Mouse (Mus musculus): ENCODE measurements around the gene Sh3bp5.

DNA sequence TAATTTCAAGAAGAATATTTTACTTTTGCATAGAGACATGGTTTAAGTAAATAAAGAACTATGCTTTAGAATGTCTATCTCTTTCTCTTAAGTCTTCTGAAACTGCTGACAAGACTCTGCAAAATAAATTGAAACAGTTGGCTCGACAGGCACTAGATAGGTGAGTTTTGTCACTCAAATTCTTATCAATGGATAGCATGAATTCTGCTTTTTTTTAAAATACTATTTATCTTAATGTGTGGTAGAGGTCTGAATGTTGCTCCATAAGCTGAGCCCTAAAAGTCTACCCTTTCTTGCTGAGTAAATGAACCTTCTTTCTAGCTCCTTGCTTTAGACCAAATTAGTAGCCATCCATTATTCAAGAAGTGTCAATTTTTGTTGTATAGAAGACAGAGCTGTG is 90.5 kb downstream of the Sh3bp5 start:
- TF ChIP-seq MAX (IDR thresholded peaks at IDR 0.05) (no peak), CTCF (IDR thresholded peaks at IDR 0.05; ENCODE audit: control insufficient read depth, insufficient read depth, insufficient read length) (no peak), USF1 (IDR thresholded peaks at IDR 0.05; ENCODE audit: low read depth) (no peak), MYOG (IDR thresholded peaks at IDR 0.05; ENCODE audit: control insufficient read depth, extremely low read depth, insufficient read length) (no peak), CEBPB (IDR thresholded peaks at IDR 0.05; ENCODE audit: low read depth) (no peak), FOSL1 (IDR thresholded peaks at IDR 0.05; ENCODE audit: insufficient read depth, low read length, poor library complexity, severe bottlenecking) (no peak), MYOD1 (IDR thresholded peaks at IDR 0.05; ENCODE audit: control insufficient read depth, insufficient read length, low read depth) (no peak)
